Mouse (Mus musculus) hindbrain, postnatal 0 days (tissue): ENCODE results near the gene Sh3rf3. TPM values are rescaled to one million over a fixed set of nuclear protein-coding genes. Genes with fewer than 3 reads are reported as not detected.

ENCODE experiments used
- ATAC-seq: fragments of 200-750 bp; cut with Nextera tagmentation; 2 replicates; pipeline ENCODE4 v1.8.0; 2017; ENCODE audit warnings: mild to moderate bottlenecking, moderate TSS enrichment, moderate library complexity
- DNase-seq: peaks from one replicate; pipeline ENCODE4 v3.0.0-alpha.2; 2015; ENCODE audit warnings: low spot score
- H3K27ac ChIP-seq: fragments of 300-500 bp; sonication (generic); 2 replicates; pipeline ENCODE4 v1.5.1; 2014; ENCODE audit warnings: mild to moderate bottlenecking
- H3K27me3 ChIP-seq: fragments of 300-500 bp; sonication (generic); 2 replicates; pipeline ENCODE4 v1.6.1; 2014; ENCODE audit warnings: low read length, mixed read lengths; ENCODE audit not compliant: insufficient read depth
- H3K36me3 ChIP-seq: fragments of 300-500 bp; sonication (generic); 2 replicates; pipeline ENCODE4 v1.6.1; 2014; ENCODE audit warnings: low read length, mixed read lengths; ENCODE audit not compliant: insufficient read depth
- H3K4me1 ChIP-seq: fragments of 300-500 bp; sonication (generic); 2 replicates; pipeline ENCODE4 v1.6.1; 2014; ENCODE audit warnings: antibody characterized with exemption, low read length, mixed read lengths; ENCODE audit not compliant: insufficient read depth
- H3K4me2 ChIP-seq: fragments of 300-500 bp; sonication (generic); 2 replicates; pipeline ENCODE4 v1.6.1; 2014; ENCODE audit warnings: low read depth, mild to moderate bottlenecking, low read length, moderate library complexity, mixed read lengths
- H3K4me3 ChIP-seq: fragments of 300-500 bp; sonication (generic); 2 replicates; pipeline ENCODE4 v1.5.1; 2014; ENCODE audit warnings: low read length
- H3K9ac ChIP-seq: fragments of 300-500 bp; sonication (generic); replicated peaks from 2 replicates; pipeline ENCODE4 v1.6.1; 2014; ENCODE audit warnings: mild to moderate bottlenecking, low read length, moderate library complexity, mixed read lengths
- H3K9me3 ChIP-seq: fragments of 300-500 bp; sonication (generic); 2 replicates; pipeline ENCODE4 v1.6.1; 2016; ENCODE audit warnings: low read length, mixed read lengths
- CTCF ChIP-seq: IDR thresholded peaks from 2 replicates; pipeline ENCODE4 v1.5.1; 2016; ENCODE audit warnings: antibody characterized with exemption, control low read depth, low read depth
- WGBS: fragments of 180-500 bp; shearing (Covaris S2); extraction: QIAGEN DNeasy Blood & Tissue Kit; methylation state at CpG from one replicate; pipeline ENCODE4 v1.1.7; 2014; 5-methylcytosine and 5-hydroxymethylcytosine counted together
- polyA plus RNA-seq: library from polyadenylated mRNA; unstranded; fragments of >200 nt; fragmentation: Nextera tagmentation; extraction: Ambion mirVana; gene quantifications from 2 replicates; pipeline ENCODE4 v1.2.1, GENCODE M21; 2015
- total RNA-seq: library from RNA; depleted of rRNA; stranded (reverse); fragments of >200 nt; gene quantifications from 2 replicates; pipeline ENCODE4 v1.2.3, GENCODE M21; 2014

The Sh3rf3 gene
- total and polyA plus RNA-seq, 2 experiments from 2014 or later: 2.2 to 23.8 TPM

DNA sequence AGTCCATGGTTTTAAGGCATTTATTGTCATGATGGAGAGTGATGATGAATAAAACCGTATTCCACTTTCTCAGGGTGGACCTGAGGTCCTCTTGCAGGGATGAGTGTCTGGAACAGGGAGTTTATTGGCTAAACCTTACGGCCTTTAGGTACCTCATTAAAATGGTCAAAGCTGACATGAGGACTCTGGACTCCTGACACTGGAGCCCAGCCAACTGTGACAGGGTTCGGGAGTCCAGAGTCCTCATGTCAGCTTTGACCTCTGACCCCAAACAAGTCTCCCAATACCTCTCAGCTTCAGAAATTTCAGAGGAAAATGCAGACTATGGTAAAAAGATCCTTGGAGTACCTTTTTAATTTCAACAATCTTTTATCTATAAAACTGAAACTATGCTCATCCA lies 293.5 kb downstream of the Sh3rf3 start:
- no peak overlapping the region for H3K4me3 ChIP-seq
- ATAC-seq (no peak), DNase-seq (no peak)
- no peak overlapping the region for H3K4me2 ChIP-seq
- no peak overlapping the region for H3K9ac ChIP-seq
- no peaks in the 10 kb centered on the region for H3K36me3 ChIP-seq
- H3K27me3 ChIP-seq: no peaks in the 10 kb centered on the region
- no peaks in the 10 kb centered on the region for H3K9me3 ChIP-seq
- H3K27ac ChIP-seq: no peak overlapping the region
- WGBS: 77% methylated on average over 3 of the region's 3 CpGs
- no peak for TF ChIP-seq CTCF
- H3K4me1 ChIP-seq: no peaks in the 10 kb centered on the region

- TF ChIP-seq CTCF: peak; percentile 95
- no peak overlapping the region for H3K27ac ChIP-seq
- DNase-seq (peak; percentile 78), ATAC-seq (peak; percentile 44; the same call in 1 of the 2 replicates)
- no peaks in the 10 kb centered on the region for H3K9me3 ChIP-seq
- H3K4me2 ChIP-seq: no peak overlapping the region
- WGBS: 44% methylated on average over 2 of the region's 2 CpGs
- H3K9ac ChIP-seq: no peak overlapping the region
- H3K27me3 ChIP-seq: no peaks in the 10 kb centered on the region
- no peaks in the 10 kb centered on the region for H3K4me1 ChIP-seq
- H3K4me3 ChIP-seq: no peak overlapping the region
- H3K36me3 ChIP-seq: no peaks in the 10 kb centered on the region
These were observed 295.9 kb downstream of the Sh3rf3 start for GRCm38 (mm10) chr10:59109015-59109414.

DNA sequence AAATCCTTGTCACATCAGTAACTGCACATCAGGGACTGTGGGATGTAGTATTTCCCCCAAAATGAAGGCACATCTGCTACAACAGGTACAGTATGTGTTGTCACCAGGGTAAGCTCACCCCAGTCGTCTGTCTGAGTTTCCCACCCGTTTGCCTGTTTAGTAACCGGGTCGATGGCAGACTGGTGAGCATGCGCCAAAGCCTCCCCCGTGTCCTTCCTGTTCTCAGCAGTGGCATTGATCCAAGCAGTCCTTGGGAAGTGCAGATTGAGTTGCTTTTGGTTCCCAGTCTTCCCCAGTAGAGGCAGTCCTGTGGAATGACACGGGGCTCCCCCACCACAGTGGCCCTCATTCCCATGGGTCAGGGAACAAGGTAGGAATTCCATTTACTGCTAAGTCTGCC lies 297.2 kb downstream of the Sh3rf3 start:
- no peaks in the 10 kb centered on the region for H3K36me3 ChIP-seq
- no peak overlapping the region for H3K27ac ChIP-seq
- H3K4me1 ChIP-seq: no peaks in the 10 kb centered on the region
- 93% methylated on average over 7 of the region's 7 CpGs for WGBS
- TF ChIP-seq CTCF: no peak
- DNase-seq (no peak), ATAC-seq (no peak)
- H3K9ac ChIP-seq: no peak overlapping the region
- H3K9me3 ChIP-seq: no peaks in the 10 kb centered on the region
- no peaks in the 10 kb centered on the region for H3K27me3 ChIP-seq
- no peak overlapping the region for H3K4me2 ChIP-seq
- H3K4me3 ChIP-seq: no peak overlapping the region

DNA sequence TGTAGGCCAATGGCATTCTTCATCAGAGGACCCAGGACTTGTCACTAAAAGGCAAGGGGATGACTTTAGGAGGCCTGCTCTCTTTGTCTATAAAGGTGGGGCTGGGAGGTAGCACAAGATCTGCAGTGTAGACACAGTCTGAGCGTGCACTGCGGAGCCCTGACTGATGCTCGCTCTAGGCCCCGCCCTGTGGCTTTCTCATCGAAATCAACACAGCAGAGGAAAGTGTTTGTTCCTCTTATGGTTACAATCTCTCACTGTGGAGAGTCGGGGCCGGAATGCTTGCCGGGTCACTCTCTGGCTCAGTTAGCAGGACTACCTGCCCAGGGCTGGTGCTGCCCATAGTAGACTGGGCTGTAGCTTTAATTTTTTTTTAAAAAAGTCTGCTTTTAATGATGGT lies 299.6 kb downstream of the Sh3rf3 start:
- ATAC-seq (no peak), DNase-seq (no peak)
- Histone ChIP-seq H3K9me3 (no peaks in the 10 kb centered on the region), H3K27ac (no peak overlapping the region), H3K9ac (no peak overlapping the region), H3K4me3 (no peak overlapping the region), H3K36me3 (no peaks in the 10 kb centered on the region), H3K27me3 (no peaks in the 10 kb centered on the region), H3K4me2 (no peak overlapping the region), H3K4me1 (no peaks in the 10 kb centered on the region)
- TF ChIP-seq CTCF: no peak
- WGBS: 93% methylated on average over 8 of the region's 8 CpGs

DNA sequence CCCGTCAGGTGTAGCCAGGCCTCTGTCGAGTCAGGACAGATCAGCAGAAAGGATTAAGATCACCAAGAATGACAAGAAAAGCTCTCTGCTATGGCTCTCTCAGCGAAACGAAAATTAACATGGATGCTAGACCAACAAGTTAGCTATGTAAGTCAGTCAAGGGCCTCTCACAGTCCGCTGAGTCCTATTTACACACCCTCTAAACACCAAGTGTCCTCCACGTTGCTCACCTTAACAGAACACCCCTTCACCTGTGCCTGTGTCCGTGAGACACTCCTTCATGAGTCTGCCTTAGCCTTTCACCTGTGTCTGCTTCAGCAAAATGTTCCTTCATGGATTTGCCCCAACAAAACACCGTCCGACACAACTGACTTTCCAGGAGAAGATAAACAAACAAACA lies 300.2 kb downstream of the Sh3rf3 start:
- WGBS: 91% methylated on average over 9 of the region's 9 CpGs
- ATAC-seq (no peak), DNase-seq (no peak)
- H3K36me3 ChIP-seq: no peaks in the 10 kb centered on the region
- H3K4me1 ChIP-seq: no peaks in the 10 kb centered on the region
- no peak overlapping the region for H3K4me2 ChIP-seq
- H3K9ac ChIP-seq: no peak overlapping the region
- H3K4me3 ChIP-seq: no peak overlapping the region
- no peaks in the 10 kb centered on the region for H3K27me3 ChIP-seq
- no peak overlapping the region for H3K27ac ChIP-seq
- no peaks in the 10 kb centered on the region for H3K9me3 ChIP-seq
- TF ChIP-seq CTCF: no peak

DNA sequence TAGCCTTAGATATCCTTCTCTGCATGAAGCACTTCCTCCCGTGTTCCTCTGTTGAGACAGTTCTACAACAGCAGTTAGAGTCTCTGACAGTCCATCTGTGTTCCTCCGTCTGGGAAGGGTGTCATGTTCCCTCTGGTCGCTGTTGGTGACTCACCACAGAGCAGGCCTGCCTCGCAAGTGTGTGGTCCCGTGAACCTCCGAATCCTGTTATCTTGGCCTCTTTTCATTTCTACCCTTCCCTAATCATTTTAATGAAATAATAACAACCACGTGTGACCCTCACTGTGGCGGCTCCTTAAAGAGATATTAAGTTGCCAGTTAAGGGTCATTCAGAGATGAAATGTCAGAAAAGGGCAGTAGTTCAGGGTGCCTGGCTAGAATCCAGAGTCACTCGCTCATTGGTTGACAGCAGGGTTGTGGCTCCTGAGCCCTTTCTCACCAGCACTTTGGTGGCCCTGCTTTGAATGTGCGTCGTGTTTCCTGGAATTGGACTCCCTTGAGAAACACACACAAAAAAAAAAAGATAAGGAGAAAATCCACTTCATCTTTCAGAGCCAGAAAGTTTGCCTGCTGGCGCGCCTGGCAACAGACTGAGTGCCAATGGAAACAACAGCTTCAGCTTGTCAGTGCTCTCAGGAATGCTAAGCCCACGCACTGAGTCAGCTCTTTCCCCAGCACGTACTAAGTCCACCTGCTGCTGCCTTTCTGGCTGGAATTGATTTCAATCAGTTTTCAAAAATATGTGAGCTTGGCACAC lies 301.6 kb downstream of the Sh3rf3 start:
- TF ChIP-seq CTCF: no peak
- Histone ChIP-seq H3K4me1 (no peaks in the 10 kb centered on the region), H3K4me2 (no peak overlapping the region), H3K27ac (no peak overlapping the region), H3K9me3 (no peaks in the 10 kb centered on the region), H3K4me3 (no peak overlapping the region), H3K36me3 (no peaks in the 10 kb centered on the region), H3K27me3 (no peaks in the 10 kb centered on the region), H3K9ac (no peak overlapping the region)
- ATAC-seq: no peak
- no peak for DNase-seq
- 46% methylated on average over 15 of the region's 15 CpGs for WGBS

GRCm38 (mm10) chr10:59115691-59116090 lies 302.5 kb downstream of the Sh3rf3 start:
- no peak for ATAC-seq
- H3K9me3 ChIP-seq: no peaks in the 10 kb centered on the region
- TF ChIP-seq CTCF: no peak
- H3K4me1 ChIP-seq: no peaks in the 10 kb centered on the region
- no peak overlapping the region for H3K9ac ChIP-seq
- H3K4me2 ChIP-seq: no peak overlapping the region
- no peak for DNase-seq
- H3K36me3 ChIP-seq: no peaks in the 10 kb centered on the region
- H3K27ac ChIP-seq: no peak overlapping the region
- no peak overlapping the region for H3K4me3 ChIP-seq
- H3K27me3 ChIP-seq: no peaks in the 10 kb centered on the region
- WGBS: 92% methylated on average over 2 of the region's 2 CpGs
